7 mouse cellular contexts compared by ENCODE assay signal in the genomic region with DNA sequence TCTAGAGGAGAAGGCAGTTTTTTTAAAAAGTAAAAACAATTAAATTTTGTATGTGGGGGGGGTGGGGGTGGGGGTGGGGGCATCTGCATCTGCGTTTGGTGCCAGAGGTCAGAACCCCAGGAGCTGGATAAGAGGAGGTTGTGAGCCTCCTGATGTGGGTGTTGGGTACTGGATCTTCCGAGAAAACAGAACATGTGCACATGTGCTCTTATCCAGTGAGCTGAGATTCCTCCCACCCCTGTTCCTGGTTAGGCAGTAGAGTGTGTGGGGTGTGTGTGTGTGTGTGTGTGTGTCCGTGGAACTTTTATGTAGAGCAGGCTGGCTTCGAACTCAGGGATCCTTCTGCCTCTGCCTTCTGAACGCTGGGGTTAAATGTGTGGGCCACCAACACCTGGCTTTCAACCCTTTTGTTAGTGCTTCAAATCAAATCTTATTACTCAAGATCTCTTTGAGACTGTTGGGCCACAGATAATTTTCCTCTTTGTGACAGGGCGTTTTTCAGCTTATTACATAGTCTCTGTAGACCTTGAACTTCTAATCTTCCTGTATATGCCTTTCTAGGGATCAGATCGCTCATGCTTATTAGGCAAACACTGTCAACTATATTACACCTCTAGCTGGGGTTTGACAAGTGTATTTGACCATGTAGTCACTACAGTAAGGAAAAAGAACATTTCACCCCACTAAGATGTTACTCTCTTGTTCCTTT. TPM values are rescaled to one million over a fixed set of nuclear protein-coding genes. Genes with fewer than 3 reads are reported as not detected.
DNase-seq lines count a peak whose midpoint lies in the region; ATAC-seq and TF ChIP-seq lines count a peak whose summit lies in the region.

No protein-coding gene starts in this region.

- no peak for TF ChIP-seq CTCF in lung, embryonic 14.5 days (IDR thresholded peaks at IDR 0.05; ENCODE audit: low read depth)
- TF ChIP-seq CTCF in cortical plate, adult 2 months (IDR thresholded peaks at IDR 0.05; ENCODE audit: extremely low read depth, insufficient read depth, low read length): no peak

- H3K4me1 ChIP-seq in lung, embryonic 14.5 days (ENCODE audit: insufficient read depth): 0 out of 2 replicates have a peak, but pooled peaks cover 3% of the 10 kb centered on the region
- H3K4me1 ChIP-seq in cortical plate, adult 2 months (ENCODE audit: control insufficient read depth, insufficient read depth, low read length): no peaks in the 10 kb centered on the region; the same call in none of the 2 replicates
- H3K4me1 ChIP-seq in intestine, embryonic 16.5 days (ENCODE audit: control insufficient read depth, insufficient read depth, low read length): 0 out of 2 replicates have a peak, but pooled peaks cover 10% of the 10 kb centered on the region
- H3K4me1 ChIP-seq in neural tube, embryonic 14.5 days (ENCODE audit: control insufficient read depth, insufficient read depth, low read length): peaks cover 8% of the 10 kb centered on the region

- H3K9me3 ChIP-seq in lung, embryonic 14.5 days (ENCODE audit: low read depth, low read length): no peaks in the 10 kb centered on the region
- H3K9me3 ChIP-seq in intestine, embryonic 16.5 days (ENCODE audit: control insufficient read depth, low read length): no peaks in the 10 kb centered on the region
- H3K9me3 ChIP-seq in neural tube, embryonic 14.5 days (ENCODE audit: control insufficient read depth, low read length): no peaks in the 10 kb centered on the region

- WGBS in lung, embryonic 14.5 days: 70% methylated on average over 7 of the region's 7 CpGs
- WGBS in intestine, embryonic 16.5 days: 59% methylated on average over 7 of the region's 7 CpGs
- WGBS in neural tube, embryonic 14.5 days: 78% methylated on average over 7 of the region's 7 CpGs

- peaks cover 27% of the 10 kb centered on the region for H3K36me3 ChIP-seq in lung, embryonic 14.5 days (ENCODE audit: insufficient read depth)
- peaks cover 5% of the 10 kb centered on the region for H3K36me3 ChIP-seq in intestine, embryonic 16.5 days (ENCODE audit: control insufficient read depth, insufficient read depth, low read length)
- no peaks in the 10 kb centered on the region for H3K36me3 ChIP-seq in neural tube, embryonic 14.5 days (ENCODE audit: control insufficient read depth, insufficient read depth, low read length)

- H3K4me2 ChIP-seq in lung, embryonic 14.5 days: peak overlapping the region; percentile 72
- H3K4me2 ChIP-seq in intestine, embryonic 16.5 days (ENCODE audit: low read depth, low read length): peak overlapping the region; percentile 62
- H3K4me2 ChIP-seq in neural tube, embryonic 14.5 days (ENCODE audit: low read depth, low read length): peak overlapping the region; percentile 59

- no peak for ATAC-seq in lung, embryonic 14.5 days (ENCODE audit: insufficient read depth)
- ATAC-seq in intestine, embryonic 16.5 days: 0 out of 2 replicates have a peak, but pooled peaks have one; percentile 31
- ATAC-seq in neural tube, embryonic 14.5 days (ENCODE audit: low read depth): no peak
- ATAC-seq in monocyte, adult 5-6 weeks (replicated peaks; ENCODE audit: insufficient number of reproducible peaks, low FRiP score, low TSS enrichment, poor library complexity, severe bottlenecking): no peak

- no peaks in the 10 kb centered on the region for H3K27me3 ChIP-seq in lung, embryonic 14.5 days (ENCODE audit: insufficient read depth, low read length)
- H3K27me3 ChIP-seq in intestine, embryonic 16.5 days (replicated peaks; ENCODE audit: control insufficient read depth, insufficient read depth, low read length): no peaks in the 10 kb centered on the region
- H3K27me3 ChIP-seq in neural tube, embryonic 14.5 days (ENCODE audit: control insufficient read depth, insufficient read depth, low read length): no peaks in the 10 kb centered on the region

- H3K27ac ChIP-seq in lung, embryonic 14.5 days (ENCODE audit: low read depth): 0 out of 2 replicates have a peak overlapping the region, but pooled peaks have one; percentile 74
- no peak overlapping the region for H3K27ac ChIP-seq in cortical plate, adult 2 months (ENCODE audit: insufficient read depth, low read length)
- peak overlapping the region; percentile 76 for H3K27ac ChIP-seq in intestine, embryonic 16.5 days (ENCODE audit: low read length)
- H3K27ac ChIP-seq in neural tube, embryonic 14.5 days (ENCODE audit: low read depth, low read length): no peak overlapping the region

- peak overlapping the region; percentile 94 for H3K4me3 ChIP-seq in lung, embryonic 14.5 days (ENCODE audit: low read depth, low read length)
- peak overlapping the region; percentile 73 for H3K4me3 ChIP-seq in cortical plate, adult 2 months (ENCODE audit: insufficient read depth, low read length)
- H3K4me3 ChIP-seq in intestine, embryonic 16.5 days (ENCODE audit: low read length): peak overlapping the region; percentile 94
- peak overlapping the region; percentile 83 for H3K4me3 ChIP-seq in neural tube, embryonic 14.5 days (ENCODE audit: low read depth, low read length)

- TF ChIP-seq POLR2A in cortical plate, adult 2 months (IDR thresholded peaks at IDR 0.05; ENCODE audit: extremely low read depth, insufficient read depth, low read length): no peak

- peak overlapping the region; percentile 91 for H3K9ac ChIP-seq in lung, embryonic 14.5 days
- peak overlapping the region; percentile 94 for H3K9ac ChIP-seq in intestine, embryonic 16.5 days (ENCODE audit: low read depth, low read length)
- peak overlapping the region; percentile 85 for H3K9ac ChIP-seq in neural tube, embryonic 14.5 days (replicated peaks; ENCODE audit: low read depth, low read length)

- no peak for DNase-seq in lung, embryonic 14.5 days
- DNase-seq in lung, adult 18-20 months: no peak
- no peak for DNase-seq in urinary bladder, adult 2 months (ENCODE audit: low spot score)

RNA-seq across cellular contexts. Expression of a gene that starts 0.9 kb away (rescaled TPM):
- polyA plus RNA-seq in lung, embryonic 14.5 days (2014; fragmentation: Nextera tagmentation; extraction: Ambion mirVana): 115 and 117 TPM in 2 replicates
- 104 and 106 TPM in 2 replicates for polyA plus RNA-seq in cortical plate, adult 2 months (2012; rRNA removed)
- 155 and 177 TPM in 2 replicates for polyA plus RNA-seq in intestine, embryonic 16.5 days (2015; fragmentation: Nextera tagmentation; extraction: Ambion mirVana)
- polyA plus RNA-seq in neural tube, embryonic 14.5 days (2014; fragmentation: Nextera tagmentation; extraction: Ambion mirVana): 113 and 123 TPM in 2 replicates
- polyA plus RNA-seq in urinary bladder, adult 2 months (2012; rRNA removed): 136 and 138 TPM in 2 replicates
- 31.0 to 54.2 TPM (median 39.3 TPM) in 3 replicates for total RNA-seq in monocyte, adult 5-6 weeks (2017)

RNA-seq across cellular contexts. Expression of a gene that starts 55.0 kb away (rescaled TPM):
- 13.7 and 14.7 TPM in 2 replicates for polyA plus RNA-seq in lung, embryonic 14.5 days (2014; fragmentation: Nextera tagmentation; extraction: Ambion mirVana)
- polyA plus RNA-seq in cortical plate, adult 2 months (2012; rRNA removed): 32.8 and 33.3 TPM in 2 replicates
- 12.4 and 12.5 TPM in 2 replicates for polyA plus RNA-seq in intestine, embryonic 16.5 days (2015; fragmentation: Nextera tagmentation; extraction: Ambion mirVana)
- 19.2 and 20.7 TPM in 2 replicates for polyA plus RNA-seq in neural tube, embryonic 14.5 days (2014; fragmentation: Nextera tagmentation; extraction: Ambion mirVana)
- polyA plus RNA-seq in urinary bladder, adult 2 months (2012; rRNA removed): 18.5 and 22.1 TPM in 2 replicates
- total RNA-seq in monocyte, adult 5-6 weeks (2017): 11.3 to 22.7 TPM (median 13.9 TPM) in 3 replicates

Comparison
In these comparisons a context has a peak if more than half of its experiments do, and no peak if none do; other contexts are left out.
1. H3K27ac ChIP-seq: peak in lung, embryonic 14.5 days (single experiment) and intestine, embryonic 16.5 days (single experiment); none in cortical plate, adult 2 months (single experiment) and neural tube, embryonic 14.5 days (single experiment).
2. Peak in every context shown above with its lines, with median percentiles within 50 percentile points of each other: H3K4me2 ChIP-seq, H3K4me3 ChIP-seq and H3K9ac ChIP-seq.